Mouse (Mus musculus) cortical plate, adult 2 months (tissue): Measurements from ENCODE around the gene Sv2b. TPM values are rescaled to one million over a fixed set of nuclear protein-coding genes. Genes with fewer than 3 reads are reported as not detected.

Experiments
- H3K27ac ChIP-seq: fragments of 200-500 bp; 2 replicates; pipeline ENCODE4 v1.5.1; 2012; ENCODE audit warnings: low read length, control low read depth, inconsistent platforms; ENCODE audit not compliant: insufficient read depth
- H3K4me1 ChIP-seq: fragments of 200-500 bp; 2 replicates; pipeline ENCODE4 v1.6.1; 2011; ENCODE audit warnings: low read length; ENCODE audit not compliant: control insufficient read depth, insufficient read depth
- H3K4me3 ChIP-seq: fragments of 200-500 bp; 2 replicates; pipeline ENCODE4 v1.5.1; 2011; ENCODE audit warnings: mild to moderate bottlenecking, low read length, control low read depth; ENCODE audit not compliant: insufficient read depth
- CTCF ChIP-seq: fragments of 200-500 bp; IDR thresholded peaks from 2 replicates; pipeline ENCODE4 v1.5.1; 2011; ENCODE audit warnings: mild to moderate bottlenecking, control low read depth, low read length; ENCODE audit not compliant: insufficient read depth; ENCODE audit errors: extremely low read depth
- POLR2A ChIP-seq: fragments of 200-500 bp; IDR thresholded peaks from 2 replicates; pipeline ENCODE4 v1.6.1; 2011; ENCODE audit warnings: mild to moderate bottlenecking, low read length, control low read depth; ENCODE audit not compliant: insufficient read depth; ENCODE audit errors: extremely low read depth
- polyA plus RNA-seq: library from polyadenylated mRNA; depleted of rRNA; stranded (reverse); fragments of >200 nt; gene quantifications from 2 replicates; pipeline ENCODE4 v1.2.3, GENCODE M21; 2012

Gene Sv2b
- polyA plus RNA-seq, 1 experiment = 168 TPM

GRCm38 (mm10) chr7:75295228-75295865 lies 13.7 kb downstream of the Sv2b start:
- TF ChIP-seq POLR2A (no peak), CTCF (no peak)
- Histone ChIP-seq H3K4me3 (no peak overlapping the region), H3K27ac (no peak overlapping the region; the same call in 1 of the 2 replicates), H3K4me1 (peaks cover 13% of the 10 kb centered on the region)

GRCm38 (mm10) chr7:75292246-75292645 lies 16.8 kb downstream of the Sv2b start:
- no peak for TF ChIP-seq POLR2A
- no peak for TF ChIP-seq CTCF
- H3K27ac ChIP-seq = no peak overlapping the region
- H3K4me1 ChIP-seq = peaks cover 5% of the 10 kb centered on the region

GRCm38 (mm10) chr7:75290554-75290953 lies 18.5 kb downstream of the Sv2b start:
- H3K4me1 ChIP-seq = peaks cover 7% of the 10 kb centered on the region
- no peak overlapping the region for H3K27ac ChIP-seq
- no peak for TF ChIP-seq CTCF
- TF ChIP-seq POLR2A = no peak
- no peak overlapping the region for H3K4me3 ChIP-seq

More at GRCm38 (mm10) chr7:75292246-75292645, 16.8 kb downstream of the Sv2b start:
- H3K4me3 ChIP-seq = no peak overlapping the region

GRCm38 (mm10) chr7:75287237-75287636 lies 21.8 kb downstream of the Sv2b start:
- TF ChIP-seq POLR2A (no peak), CTCF (no peak)
- H3K4me1 ChIP-seq = peaks cover 4% of the 10 kb centered on the region; the same call in 1 of the 2 replicates
- H3K4me3 ChIP-seq = no peak overlapping the region
- 0 out of 2 replicates have a peak overlapping the region, but pooled peaks have one; percentile 56 for H3K27ac ChIP-seq

- Histone ChIP-seq H3K27ac (no peak overlapping the region), H3K4me3 (no peak overlapping the region), H3K4me1 (peaks cover 19% of the 10 kb centered on the region)
- TF ChIP-seq POLR2A (no peak), CTCF (no peak)
Measured at GRCm38 (mm10) chr7:75282951-75283350, 26.1 kb downstream of the Sv2b start.

- TF ChIP-seq POLR2A (no peak), CTCF (no peak)
- no peak overlapping the region for H3K4me3 ChIP-seq
- peaks cover 23% of the 10 kb centered on the region for H3K4me1 ChIP-seq
- peak overlapping the region; percentile 71; the same call in 1 of the 2 replicates for H3K27ac ChIP-seq
Measured at GRCm38 (mm10) chr7:75282080-75282650, 26.9 kb downstream of the Sv2b start.

- TF ChIP-seq CTCF (no peak), POLR2A (no peak)
- no peak overlapping the region for H3K4me3 ChIP-seq
- peaks cover 25% of the 10 kb centered on the region for H3K4me1 ChIP-seq
- peak overlapping the region; percentile 22; the same call in 1 of the 2 replicates for H3K27ac ChIP-seq
Measured at GRCm38 (mm10) chr7:75281106-75281505, 28.0 kb downstream of the Sv2b start.

GRCm38 (mm10) chr7:75277847-75278246 lies 31.2 kb downstream of the Sv2b start:
- no peak overlapping the region for H3K27ac ChIP-seq
- no peak for TF ChIP-seq POLR2A
- TF ChIP-seq CTCF = no peak
- H3K4me1 ChIP-seq = peaks cover 31% of the 10 kb centered on the region

GRCm38 (mm10) chr7:75276739-75277138 lies 32.3 kb downstream of the Sv2b start:
- Histone ChIP-seq H3K4me3 (no peak overlapping the region), H3K27ac (peak overlapping the region; percentile 58), H3K4me1 (peaks cover 36% of the 10 kb centered on the region)
- no peak for TF ChIP-seq CTCF
- no peak for TF ChIP-seq POLR2A

More at GRCm38 (mm10) chr7:75277847-75278246, 31.2 kb downstream of the Sv2b start:
- no peak overlapping the region for H3K4me3 ChIP-seq

GRCm38 (mm10) chr7:75274518-75274917 lies 34.5 kb downstream of the Sv2b start:
- Histone ChIP-seq H3K4me3 (no peak overlapping the region), H3K4me1 (peaks cover 31% of the 10 kb centered on the region), H3K27ac (no peak overlapping the region)
- TF ChIP-seq POLR2A (no peak), CTCF (no peak)
